Mouse (Mus musculus) MEL (cell line): ENCODE data around the gene Tulp4. TPM values are rescaled to one million over a fixed set of nuclear protein-coding genes. Genes with fewer than 3 reads are reported as not detected.

Experiments used
- DNase-seq: peaks from one replicate; pipeline ENCODE4 v3.0.0; 2011; ENCODE audit warnings: low read depth, low spot score
- H3K27ac ChIP-seq: 2 replicates; pipeline ENCODE4 v1.5.1; 2012; ENCODE audit warnings: low read depth, mild to moderate bottlenecking, control low read depth, low read length, moderate library complexity; ENCODE audit not compliant: control insufficient read depth
- H3K27me3 ChIP-seq, 2 experiments: fragments of 150-350 bp in 1 of 2; sonication (generic) in 1 of 2; 2 replicates each; pipeline ENCODE4 v1.6.1; 2012; ENCODE audit warnings: low read length in 2 of 2, mild to moderate bottlenecking in 2 of 2, improper control_type of control experiment in 1 of 2, moderate library complexity in 1 of 2; ENCODE audit not compliant: insufficient read depth in 2 of 2, control insufficient read depth in 1 of 2
- H3K36me3 ChIP-seq, 2 experiments: 2 replicates each; pipeline ENCODE4 v1.6.1; 2012 to 2014; ENCODE audit warnings: low read length in 2 of 2, improper control_type of control experiment in 1 of 2, inconsistent platforms in 1 of 2, mild to moderate bottlenecking in 1 of 2; ENCODE audit not compliant: insufficient read depth in 2 of 2, control insufficient read depth in 1 of 2
- H3K4me1 ChIP-seq, 2 experiments: fragments of 150-350 bp in 1 of 2; sonication (generic) in 1 of 2; 2 replicates each; pipeline ENCODE4 v1.6.1; 2012; ENCODE audit warnings: low read length in 2 of 2, improper control_type of control experiment in 1 of 2, mild to moderate bottlenecking in 1 of 2; ENCODE audit not compliant: insufficient read depth in 2 of 2, control insufficient read depth in 1 of 2
- H3K4me3 ChIP-seq, 2 experiments: fragments of 150-350 bp in 1 of 2; sonication (generic) in 1 of 2; 2 replicates each; pipeline ENCODE4 v1.5.1; 2012; ENCODE audit warnings: low read depth in 2 of 2, low read length in 2 of 2, mild to moderate bottlenecking in 2 of 2, moderate library complexity in 2 of 2, control low read depth in 1 of 2, improper control_type of control experiment in 1 of 2; ENCODE audit not compliant: control insufficient read depth in 1 of 2, insufficient read depth in 1 of 2
- H3K79me2 ChIP-seq: 2 replicates; pipeline ENCODE4 v1.6.1; 2012; ENCODE audit warnings: mild to moderate bottlenecking, low read length, moderate library complexity; ENCODE audit not compliant: control insufficient read depth, poor library complexity, insufficient read depth
- H3K9ac ChIP-seq: 2 replicates; pipeline ENCODE4 v1.6.1; 2012; ENCODE audit warnings: low read depth, mild to moderate bottlenecking, control low read depth, low read length, moderate library complexity; ENCODE audit not compliant: control insufficient read depth, poor library complexity, severe bottlenecking
- H3K9me3 ChIP-seq: fragments of 150-350 bp; sonication (generic); replicated peaks from 2 replicates; pipeline ENCODE4 v1.6.1; 2012; ENCODE audit warnings: mild to moderate bottlenecking, low read length, improper control_type of control experiment, moderate library complexity; ENCODE audit not compliant: insufficient read depth
- BHLHE40 ChIP-seq: IDR thresholded peaks from 2 replicates; pipeline ENCODE4 v1.6.1; 2012; ENCODE audit warnings: low read depth, mild to moderate bottlenecking, inconsistent platforms, low read length, improper control_type of control experiment, borderline replicate concordance
- CHD1 ChIP-seq: IDR thresholded peaks from 2 replicates; pipeline ENCODE4 v1.6.1; 2012; ENCODE audit warnings: low read depth, mild to moderate bottlenecking, inconsistent platforms, low read length, improper control_type of control experiment
- CHD2 ChIP-seq: IDR thresholded peaks from 2 replicates; pipeline ENCODE4 v1.6.1; 2011; ENCODE audit warnings: low read length, improper control_type of control experiment
- CTCF ChIP-seq, 3 experiments: IDR thresholded peaks in 2 of 3; conservative IDR thresholded peaks in 1 of 3; 2 replicates each; pipeline ENCODE4 v1.5.1; 2011 to 2012; ENCODE audit warnings: low read length in 3 of 3, low read depth in 2 of 3, mild to moderate bottlenecking in 2 of 3, improper control_type of control experiment in 1 of 3, inconsistent platforms in 1 of 3, mixed read lengths in 1 of 3, moderate library complexity in 1 of 3; ENCODE audit not compliant: control insufficient read depth in 1 of 3, insufficient read depth in 1 of 3, poor library complexity in 1 of 3, severe bottlenecking in 1 of 3
- E2F4 ChIP-seq: IDR thresholded peaks from 2 replicates; pipeline ENCODE4 v1.6.1; 2011; ENCODE audit warnings: low read depth, low read length, improper control_type of control experiment, borderline replicate concordance
- ELF1 ChIP-seq: IDR thresholded peaks from 2 replicates; pipeline ENCODE4 v1.6.1; 2014; ENCODE audit warnings: low read depth, mild to moderate bottlenecking, inconsistent platforms, low read length, improper control_type of control experiment, moderate library complexity
- EP300 ChIP-seq, 2 experiments: IDR thresholded peaks; 2 replicates each; pipeline ENCODE4 v1.6.1; 2011; ENCODE audit warnings: improper control_type of control experiment in 2 of 2, low read length in 2 of 2, low read depth in 1 of 2, mild to moderate bottlenecking in 1 of 2
- ETS1 ChIP-seq: IDR thresholded peaks from 2 replicates; pipeline ENCODE4 v1.6.1; 2012; ENCODE audit warnings: low read depth, mild to moderate bottlenecking, inconsistent platforms, low read length, improper control_type of control experiment, moderate library complexity
- GABPA ChIP-seq: IDR thresholded peaks from 2 replicates; pipeline ENCODE4 v1.6.1; 2012; ENCODE audit warnings: low read depth, mild to moderate bottlenecking, inconsistent platforms, low read length, improper control_type of control experiment, moderate library complexity
- GATA1 ChIP-seq: IDR thresholded peaks from 2 replicates; pipeline ENCODE4 v1.6.1; 2011; ENCODE audit warnings: low read depth, low read length, improper control_type of control experiment
- HCFC1 ChIP-seq: IDR thresholded peaks from 2 replicates; pipeline ENCODE4 v1.6.1; 2012; ENCODE audit warnings: low read depth, mild to moderate bottlenecking, inconsistent platforms, low read length, improper control_type of control experiment, moderate library complexity
- JUND ChIP-seq: IDR thresholded peaks from 2 replicates; pipeline ENCODE4 v1.6.1; 2011; ENCODE audit warnings: low read depth, mild to moderate bottlenecking, improper control_type of control experiment, low read length
- KAT2A ChIP-seq: conservative IDR thresholded peaks from 2 replicates; pipeline ENCODE4 v1.6.1; 2012; ENCODE audit warnings: low read depth, low read length, improper control_type of control experiment, inconsistent platforms
- MAFK ChIP-seq: IDR thresholded peaks from 2 replicates; pipeline ENCODE4 v1.6.1; 2011; ENCODE audit warnings: low read depth, mild to moderate bottlenecking, low read length, improper control_type of control experiment, borderline replicate concordance
- MAX ChIP-seq: IDR thresholded peaks from 2 replicates; pipeline ENCODE4 v1.6.1; 2011; ENCODE audit warnings: low read length, improper control_type of control experiment
- MAZ ChIP-seq: IDR thresholded peaks from 2 replicates; pipeline ENCODE4 v1.6.1; 2012; ENCODE audit warnings: low read depth, mild to moderate bottlenecking, inconsistent platforms, low read length, improper control_type of control experiment
- MEF2A ChIP-seq: IDR thresholded peaks from 2 replicates; pipeline ENCODE4 v1.6.1; 2014; ENCODE audit warnings: low read depth, mild to moderate bottlenecking, inconsistent platforms, low read length, improper control_type of control experiment; ENCODE audit not compliant: poor library complexity, insufficient replicate concordance, severe bottlenecking; ENCODE audit errors: extremely low read depth
- MXI1 ChIP-seq: IDR thresholded peaks from 2 replicates; pipeline ENCODE4 v1.6.1; 2011; ENCODE audit warnings: mild to moderate bottlenecking, low read depth, low read length, improper control_type of control experiment
- MYC ChIP-seq: IDR thresholded peaks from 2 replicates; pipeline ENCODE4 v1.6.1; 2011; ENCODE audit warnings: low read depth, mild to moderate bottlenecking, low read length, improper control_type of control experiment, moderate library complexity
- NELFE ChIP-seq: IDR thresholded peaks from 2 replicates; pipeline ENCODE4 v1.6.1; 2011; ENCODE audit warnings: low read depth, low read length, improper control_type of control experiment
- POLR2A ChIP-seq, 2 experiments: IDR thresholded peaks; 2 replicates each; pipeline ENCODE4 v1.6.1; 2011 to 2012; ENCODE audit warnings: low read length in 2 of 2, mild to moderate bottlenecking in 2 of 2, control low read depth in 1 of 2, improper control_type of control experiment in 1 of 2, low read depth in 1 of 2, moderate library complexity in 1 of 2; ENCODE audit not compliant: control insufficient read depth in 1 of 2, insufficient read depth in 1 of 2, poor library complexity in 1 of 2
- POLR2AphosphoS2 ChIP-seq: IDR thresholded peaks from 2 replicates; pipeline ENCODE4 v1.6.1; 2011; ENCODE audit warnings: low read length, improper control_type of control experiment
- POLR2AphosphoS5 ChIP-seq: IDR thresholded peaks from 2 replicates; pipeline ENCODE4 v1.6.1; 2012; ENCODE audit warnings: low read depth, borderline replicate concordance, mild to moderate bottlenecking, inconsistent platforms, low read length, moderate library complexity, mixed read lengths
- RAD21 ChIP-seq: IDR thresholded peaks from 2 replicates; pipeline ENCODE4 v1.6.1; 2011; ENCODE audit warnings: mild to moderate bottlenecking, low read depth, low read length, improper control_type of control experiment
- RCOR1 ChIP-seq: IDR thresholded peaks from 2 replicates; pipeline ENCODE4 v1.6.1; 2012; ENCODE audit warnings: low read depth, mild to moderate bottlenecking, inconsistent platforms, low read length, improper control_type of control experiment
- SIN3A ChIP-seq: IDR thresholded peaks from 2 replicates; pipeline ENCODE4 v1.6.1; 2012; ENCODE audit warnings: low read length, improper control_type of control experiment, inconsistent platforms
- SMC3 ChIP-seq: IDR thresholded peaks from 2 replicates; pipeline ENCODE4 v1.6.1; 2011; ENCODE audit warnings: low read depth, low read length, improper control_type of control experiment
- TBP ChIP-seq: IDR thresholded peaks from 2 replicates; pipeline ENCODE4 v1.8.0; 2011; ENCODE audit warnings: low read depth, low read length, improper control_type of control experiment
- TCF12 ChIP-seq: IDR thresholded peaks from 2 replicates; pipeline ENCODE4 v1.6.1; 2014; ENCODE audit warnings: low read depth, mild to moderate bottlenecking, inconsistent platforms, low read length, improper control_type of control experiment, moderate library complexity
- UBTF ChIP-seq: IDR thresholded peaks from 2 replicates; pipeline ENCODE4 v1.6.1; 2012; ENCODE audit warnings: low read depth, mild to moderate bottlenecking, inconsistent platforms, low read length, improper control_type of control experiment, moderate library complexity, borderline replicate concordance; ENCODE audit not compliant: insufficient read depth
- USF1 ChIP-seq: IDR thresholded peaks from 2 replicates; pipeline ENCODE4 v1.6.1; 2014; ENCODE audit warnings: low read depth, mild to moderate bottlenecking, inconsistent platforms, low read length, improper control_type of control experiment, moderate library complexity
- USF2 ChIP-seq, 2 experiments: IDR thresholded peaks; 2 replicates each; pipeline ENCODE4 v1.6.1; 2011 to 2012; ENCODE audit warnings: improper control_type of control experiment in 2 of 2, low read length in 2 of 2, borderline replicate concordance in 1 of 2, inconsistent platforms in 1 of 2, low read depth in 1 of 2, mild to moderate bottlenecking in 1 of 2; ENCODE audit not compliant: insufficient read depth in 1 of 2
- ZKSCAN1 ChIP-seq: IDR thresholded peaks from 2 replicates; pipeline ENCODE4 v1.6.1; 2012; ENCODE audit warnings: low read depth, mild to moderate bottlenecking, inconsistent platforms, low read length, improper control_type of control experiment, moderate library complexity
- ZMIZ1 ChIP-seq: IDR thresholded peaks from 2 replicates; pipeline ENCODE4 v1.6.1; 2012; ENCODE audit warnings: low read depth, mild to moderate bottlenecking, inconsistent platforms, low read length, improper control_type of control experiment, moderate library complexity
- ZNF384 ChIP-seq: IDR thresholded peaks from 2 replicates; pipeline ENCODE4 v1.6.1; 2012; ENCODE audit warnings: low read depth, mild to moderate bottlenecking, inconsistent platforms, low read length, improper control_type of control experiment
- polyA plus RNA-seq, 2 experiments: library from polyadenylated mRNA; stranded (reverse) in 1 of 2; unstranded in 1 of 2; fragments of >175 nt in 1 of 2; fragments of >200 nt in 1 of 2; gene quantifications; 2 replicates each; pipeline versions ENCODE4 v1.2.1 to v1.2.4; 2012; ENCODE audit warnings: low replicate concordance in 2 of 2, low read depth in 1 of 2; ENCODE audit not compliant: insufficient read length in 2 of 2, insufficient read depth in 1 of 2, missing spikeins in 1 of 2
- total RNA-seq: library from RNA; depleted of rRNA; stranded (reverse); fragments of 300-350 nt; gene quantifications from 2 replicates; pipeline ENCODE4 v1.2.3, GENCODE M21; 2012; rRNA removed

Gene Tulp4
- total RNA-seq (49.0 and 59.2 TPM in 2 replicates), polyA plus RNA-seq (1 to 10 TPM in 1 of 2 experiments, not detected in 1; 7.7 TPM)

GRCm38 (mm10) chr17:6106361-6107014 is at the start of gene Tulp4:
Tulp4 (plus strand) TSS chr17:6106437.
- Histone ChIP-seq H3K27ac (peak within 1 kb of the TSS; percentile 80), H3K9me3 (no peaks in the 10 kb centered on the region), H3K79me2 (peaks cover 6% of the 10 kb centered on the region; the same call in 1 of the 2 replicates), H3K9ac (peak within 1 kb of the TSS; percentile 83), H3K4me1 (peaks cover 2 to 3% of the 10 kb centered on the region in 2 experiments; a peak in 3 of 4 replicates), H3K27me3 (no peaks in the 10 kb centered on the region), H3K4me3 (peak within 1 kb of the TSS; percentile 78 to 82), H3K36me3 (peaks cover 0 to 5% of the 10 kb centered on the region in 2 experiments; a peak in 2 of 4 replicates)
- peak; percentile 93 for DNase-seq
- no peak for TF ChIP-seq E2F4
- TF ChIP-seq CHD1 = no peak
- TF ChIP-seq USF2 (IDR thresholded peaks at IDR 0.05; ENCODE audit: borderline replicate concordance in 1 of 2, insufficient read depth in 1 of 2, low read depth in 1 of 2, low read length in 2 of 2) = peak in 1 of 2 experiments; percentile 73; a peak in 1 of 4 replicates
- no peak for TF ChIP-seq EP300 (IDR thresholded peaks at IDR 0.05; ENCODE audit: low read depth in 1 of 2, low read length in 2 of 2)
- peak; percentile 62 for TF ChIP-seq NELFE
- TF ChIP-seq SMC3 = no peak
- peak; percentile 39; the same call in 1 of the 2 replicates for TF ChIP-seq ETS1
- TF ChIP-seq RAD21 = no peak
- no peak for TF ChIP-seq KAT2A
- peak; percentile 49; the same call in 1 of the 2 replicates for TF ChIP-seq POLR2AphosphoS2
- TF ChIP-seq CHD2 = no peak
- TF ChIP-seq MXI1 = peak; percentile 76
- peak; percentile 53 for TF ChIP-seq TBP
- TF ChIP-seq USF1 = peak; percentile 79
- TF ChIP-seq RCOR1 = no peak
- TF ChIP-seq GABPA = no peak
- TF ChIP-seq ZNF384 = no peak
- 0 out of 2 replicates have a peak, but pooled peaks have one; percentile 23 for TF ChIP-seq TCF12
- peak; percentile 84 for TF ChIP-seq SIN3A
- TF ChIP-seq ZKSCAN1 = no peak
- TF ChIP-seq MAX = peak; percentile 73
- peak; percentile 20; the same call in 1 of the 2 replicates for TF ChIP-seq BHLHE40
- TF ChIP-seq CTCF (IDR thresholded peaks at IDR 0.05 in 2 of 3, conservative IDR thresholded peaks at IDR 0.05 in 1 of 3; ENCODE audit: control insufficient read depth in 1 of 3, insufficient read depth in 1 of 3, low read depth in 2 of 3, low read length in 3 of 3, poor library complexity in 1 of 3, severe bottlenecking in 1 of 3) = no peak
- TF ChIP-seq MEF2A = no peak
- peak; percentile 56 for TF ChIP-seq ELF1
- TF ChIP-seq MAFK = no peak
- no peak; the same call in 1 of the 2 replicates for TF ChIP-seq HCFC1
- peak; percentile 90; the same call in 1 of the 2 replicates for TF ChIP-seq ZMIZ1
- peak; percentile 58; the same call in 1 of the 2 replicates for TF ChIP-seq MAZ
- no peak for TF ChIP-seq MYC
- no peak for TF ChIP-seq JUND
- peak; percentile 83; a peak in 3 of 4 replicates for TF ChIP-seq POLR2A (IDR thresholded peaks at IDR 0.05; ENCODE audit: control insufficient read depth in 1 of 2, insufficient read depth in 1 of 2, low read depth in 1 of 2, low read length in 2 of 2, poor library complexity in 1 of 2)
- no peak for TF ChIP-seq GATA1
- TF ChIP-seq UBTF = no peak
- TF ChIP-seq POLR2AphosphoS5 = no peak
